Mouse (Mus musculus) cerebellum, adult 2 months (tissue): ENCODE measurements at regions not wholly inside any gene's neighbourhood (a gene's known extent, or its start where the extent isn't known, plus 50 kb on each side); places are given as distances from the start of the nearest gene placed in this dataset.
A peak's percentile ranks its signal among the peaks of the same experiment; 100 is the strongest.

Source experiments
- DNase-seq, 2 experiments: peaks; one replicate each; pipeline ENCODE4 v3.0.0; 2021
- H3K27ac ChIP-seq: fragments of 200-500 bp; 2 replicates; pipeline ENCODE4 v1.5.1; 2012; ENCODE audit warnings: low read length, control low read depth, inconsistent platforms; ENCODE audit not compliant: insufficient read depth
- H3K27me3 ChIP-seq: fragments of 200-500 bp; 2 replicates; pipeline ENCODE4 v1.6.1; 2012; ENCODE audit warnings: inconsistent platforms, mild to moderate bottlenecking, low read length, moderate library complexity; ENCODE audit not compliant: control insufficient read depth, insufficient read depth
- H3K4me1 ChIP-seq: fragments of 200-500 bp; 2 replicates; pipeline ENCODE4 v1.6.1; 2011; ENCODE audit warnings: low read length; ENCODE audit not compliant: control insufficient read depth, insufficient read depth
- H3K4me3 ChIP-seq: fragments of 200-500 bp; replicated peaks from 2 replicates; pipeline ENCODE3; 2011; ENCODE audit warnings: mild to moderate bottlenecking, low read depth, low read length, control low read depth; ENCODE audit not compliant: insufficient read depth
- CTCF ChIP-seq: fragments of 200-500 bp; IDR thresholded peaks from 2 replicates; pipeline ENCODE4 v1.5.1; 2011; ENCODE audit warnings: low read depth, mild to moderate bottlenecking, control low read depth, low read length, moderate library complexity, borderline replicate concordance; ENCODE audit not compliant: insufficient read depth
- POLR2A ChIP-seq: fragments of 200-500 bp; IDR thresholded peaks from 2 replicates; pipeline ENCODE4 v1.6.1; 2011; ENCODE audit warnings: low read length, control low read depth, borderline replicate concordance; ENCODE audit not compliant: insufficient read depth
- WGBS: fragments of 180-500 bp; shearing (Covaris S2); methylation state at CpG from one replicate; pipeline ENCODE4 v1.1.7; 2018; 5-methylcytosine and 5-hydroxymethylcytosine counted together

GRCm38 (mm10) chr6:147765241-147765640 is 281.8 kb upstream of the Far2 start:
- no peaks in the 10 kb centered on the region for H3K4me1 ChIP-seq

GRCm38 (mm10) chr6:147769180-147769579 is 277.9 kb upstream of the Far2 start:
- 63% methylated on average over 5 of the region's 5 CpGs for WGBS
- no peak for DNase-seq
- Histone ChIP-seq H3K4me1 (no peaks in the 10 kb centered on the region), H3K27ac (no peak overlapping the region), H3K4me3 (no peak overlapping the region), H3K27me3 (no peaks in the 10 kb centered on the region)
- TF ChIP-seq POLR2A (no peak), CTCF (no peak)

More at GRCm38 (mm10) chr6:147765241-147765640, 281.8 kb upstream of the Far2 start:
- Histone ChIP-seq H3K27ac (no peak overlapping the region), H3K27me3 (no peaks in the 10 kb centered on the region), H3K4me3 (no peak overlapping the region)
- WGBS, result 75% methylated on average over 1 of the region's 1 CpGs
- no peak for DNase-seq
- no peak for TF ChIP-seq POLR2A

- H3K4me3 ChIP-seq, result no peak overlapping the region
- H3K27me3 ChIP-seq, result no peaks in the 10 kb centered on the region
- H3K4me1 ChIP-seq, result no peaks in the 10 kb centered on the region
- DNase-seq, result peak in 1 of 2 experiments; percentile 17
- TF ChIP-seq POLR2A (no peak), CTCF (no peak)
- H3K27ac ChIP-seq, result no peak overlapping the region
These were observed 277.0 kb upstream of the Far2 start for GRCm38 (mm10) chr6:147770034-147770433.

- no peak overlapping the region for H3K27ac ChIP-seq
- H3K27me3 ChIP-seq, result no peaks in the 10 kb centered on the region
- 10% methylated on average over 4 of the region's 4 CpGs for WGBS
- TF ChIP-seq CTCF (no peak), POLR2A (no peak)
- DNase-seq, result peak; percentile 25 to 37
- H3K4me1 ChIP-seq, result no peaks in the 10 kb centered on the region
- no peak overlapping the region for H3K4me3 ChIP-seq
These were observed 275.6 kb upstream of the Far2 start for GRCm38 (mm10) chr6:147771411-147771810.

- Histone ChIP-seq H3K4me1 (no peaks in the 10 kb centered on the region), H3K27ac (no peak overlapping the region), H3K4me3 (no peak overlapping the region), H3K27me3 (no peaks in the 10 kb centered on the region)
- TF ChIP-seq POLR2A, result no peak
- TF ChIP-seq CTCF, result no peak
- no peak for DNase-seq
- WGBS, result 82% methylated on average over 10 of the region's 10 CpGs
These were observed 273.2 kb upstream of the Far2 start for GRCm38 (mm10) chr6:147773904-147774303.

GRCm38 (mm10) chr6:147774626-147775025 is 272.4 kb upstream of the Far2 start:
- Histone ChIP-seq H3K27ac (no peak overlapping the region), H3K27me3 (no peaks in the 10 kb centered on the region), H3K4me3 (no peak overlapping the region), H3K4me1 (no peaks in the 10 kb centered on the region)
- TF ChIP-seq CTCF (no peak), POLR2A (no peak)
- no peak for DNase-seq
- WGBS, result 84% methylated on average over 6 of the region's 6 CpGs

GRCm38 (mm10) chr6:147779466-147779865 is 267.6 kb upstream of the Far2 start:
- H3K27ac ChIP-seq, result no peak overlapping the region
- H3K27me3 ChIP-seq, result no peaks in the 10 kb centered on the region
- no peak for DNase-seq
- H3K4me3 ChIP-seq, result no peak overlapping the region
- TF ChIP-seq CTCF (no peak), POLR2A (no peak)
- no peaks in the 10 kb centered on the region for H3K4me1 ChIP-seq
- WGBS, result 97% methylated on average over 1 of the region's 1 CpGs

GRCm38 (mm10) chr6:147784249-147784648 is 262.8 kb upstream of the Far2 start:
- no peak overlapping the region for H3K4me3 ChIP-seq
- WGBS, result 47% methylated on average over 2 of the region's 2 CpGs
- H3K27ac ChIP-seq, result no peak overlapping the region
- H3K27me3 ChIP-seq, result no peaks in the 10 kb centered on the region
- DNase-seq, result no peak
- no peaks in the 10 kb centered on the region for H3K4me1 ChIP-seq
- no peak for TF ChIP-seq POLR2A
- no peak for TF ChIP-seq CTCF
